8 mouse cellular contexts compared by ENCODE assay signal in genomic region chr4:119415072-119415753, GRCm38 (mm10). TPM values are rescaled to one million over a fixed set of nuclear protein-coding genes. Genes with fewer than 3 reads are reported as not detected.
DNase-seq lines count a peak whose midpoint lies in the region; TF ChIP-seq lines count a peak whose summit lies in the region.

Gene Ccdc30 (minus strand): TSS chr4:119415521.

- 2% methylated on average over 49 of the region's 49 CpGs for WGBS in macrophage (ENCODE audit: missing documents)

- TF ChIP-seq CTCF in cortical plate, adult 2 months (IDR thresholded peaks at IDR 0.05; ENCODE audit: extremely low read depth, insufficient read depth, low read length): no peak

- H3K4me1 ChIP-seq in cortical plate, adult 2 months (ENCODE audit: control insufficient read depth, insufficient read depth, low read length): no peaks in the 10 kb centered on the region

- H3K4me3 ChIP-seq in cortical plate, adult 2 months (ENCODE audit: insufficient read depth, low read length): peak within 1 kb of the TSS; percentile 74
- H3K4me3 ChIP-seq in macrophage (ENCODE audit: inconsistent target): peak within 1 kb of the TSS; percentile 20; the same call in 1 of the 2 replicates

- H3K27ac ChIP-seq in cortical plate, adult 2 months (ENCODE audit: insufficient read depth, low read length): no peak within 1 kb of the TSS
- H3K27ac ChIP-seq in macrophage: no peak within 1 kb of the TSS

- intact Hi-C loops in gastrocnemius, postnatal 14 days (cut with DNase I; ENCODE audit: low total_unique reads): no loop called here

- DNase-seq in adipocyte (ENCODE audit: low spot score): peak; percentile 89
- DNase-seq in gastrocnemius, postnatal 14 days: peak; percentile 85
- peak; percentile 88 for DNase-seq in induced T-regulatory cell, adult 2 months (ENCODE audit: low read depth)
- DNase-seq in left cerebral cortex, adult 8-10 months (ENCODE audit: low spot score in 2 of 2): peak; percentile 78 to 95
- DNase-seq in retina, postnatal 1 day: peak; percentile 98
- DNase-seq in thymus, postnatal 4 days: peak; percentile 92

- no peaks in the 10 kb centered on the region for H3K79me2 ChIP-seq in macrophage (ENCODE audit: inconsistent target)

- no peaks in the 10 kb centered on the region for H3K36me3 ChIP-seq in macrophage (ENCODE audit: inconsistent target)

- TF ChIP-seq POLR2A in cortical plate, adult 2 months (IDR thresholded peaks at IDR 0.05; ENCODE audit: extremely low read depth, insufficient read depth, low read length): peak; percentile 61; the same call in 1 of the 2 replicates

RNA-seq across cellular contexts. Expression of gene Ccdc30, which starts in this region (rescaled TPM):
- 15.1 and 15.3 TPM in 2 replicates for polyA plus RNA-seq in cortical plate, adult 2 months (2012; rRNA removed)
- under 1 TPM in 1 of 2 experiments, not detected in 1; 0.33 TPM for total RNA-seq in gastrocnemius, postnatal 14 days (2021)
- total RNA-seq in left cerebral cortex, adult 8-10 months (2022): 10 to 100 TPM; 20.9 to 24.6 (median 23.2) TPM
- total RNA-seq in macrophage (2018; cell fraction: chromatin; rRNA removed): 1 to 10 TPM in 1 of 26 experiments, not detected in 25; 1.2 TPM
- not detected for total RNA-seq in macrophage (2018; cell fraction: cytosol; rRNA removed)
- under 1 TPM in 1 of 26 experiments, not detected in 25; 0.20 TPM for total RNA-seq in macrophage (2018; cell fraction: nucleus; rRNA removed)
- not detected in 3 replicates for polyA plus RNA-seq in macrophage (2018)

Comparison
In these comparisons a context has a peak if more than half of its experiments do, and no peak if none do; other contexts are left out.
1. RNA of gene Ccdc30 (total RNA-seq): 20.9 to 24.6 TPM in left cerebral cortex, adult 8-10 months; 0.33 TPM in gastrocnemius, postnatal 14 days; every median in the first group is over 10 times any median in the second.
2. RNA of gene Ccdc30 (polyA plus RNA-seq): 15.1 to 15.3 TPM in cortical plate, adult 2 months; not detected in macrophage; every median in the first group is over 10 times any median in the second.
3. Peak in DNase-seq in gastrocnemius, postnatal 14 days; RNA of the gene not detected or under 1 TPM.
4. Peak in every context shown above with its lines, with median percentiles within 50 percentile points of each other: DNase-seq.